Mouse (Mus musculus): ENCODE results near the gene Elovl5. TPM values are rescaled to one million over a fixed set of nuclear protein-coding genes. Genes with fewer than 3 reads are reported as not detected.

The Elovl5 gene
- polyA plus RNA-seq, 1 experiment from 2014 or later, result 91.2 TPM

Other genes with a start within 250 kb of the Elovl5 start
- 12.3 and 13.3 TPM in 2 replicates for gene Gclc, start 162.8 kb upstream of the Elovl5 start, polyA plus RNA-seq (2014; fragmentation: Nextera tagmentation; extraction: Ambion mirVana)
- gene Gcm1, start 134.6 kb downstream of the Elovl5 start, polyA plus RNA-seq (2014; fragmentation: Nextera tagmentation; extraction: Ambion mirVana), result not detected in 2 replicates
- 37.0 and 38.0 TPM in 2 replicates for gene Fbxo9, start 191.7 kb downstream of the Elovl5 start, polyA plus RNA-seq (2014; fragmentation: Nextera tagmentation; extraction: Ambion mirVana)
- 16.1 and 16.8 TPM in 2 replicates for gene Ick, start 191.8 kb downstream of the Elovl5 start, polyA plus RNA-seq (2014; fragmentation: Nextera tagmentation; extraction: Ambion mirVana)